Mouse (Mus musculus): Measurements from ENCODE around the gene Pde4a.
"Not testable (repeated sequence)": the region's sequence is repeated elsewhere in the genome, so short reads cannot be mapped to it uniquely, and the experiment has no call there.

GRCm38 (mm10) chr9:21195736-21196505 lies 30.4 kb downstream of the Pde4a start:
- not testable (repeated sequence) for TF ChIP-seq EP300 (IDR thresholded peaks at IDR 0.05; ENCODE audit: insufficient read depth, low read depth, low read length); CTCF (IDR thresholded peaks at IDR 0.05); POLR2A (IDR thresholded peaks at IDR 0.05; ENCODE audit: insufficient read depth, low read depth, low read length)
